Mouse (Mus musculus) neutrophil, adult 5-6 weeks (primary cell): ENCODE data around the gene Pdia4. TPM values are rescaled to one million over a fixed set of nuclear protein-coding genes. Genes with fewer than 3 reads are reported as not detected.
A peak's percentile ranks its signal among the peaks of the same experiment; 100 is the strongest.

Experiments
- ATAC-seq: fragments of 151-379, 151-347 bp; 2 replicates; pipeline ENCODE4 v1.8.0; 2017; ENCODE audit warnings: mild to moderate bottlenecking, moderate TSS enrichment; ENCODE audit not compliant: insufficient number of reproducible peaks, poor library complexity, low FRiP score, severe bottlenecking; ENCODE audit errors: extremely low read depth
- total RNA-seq: library from RNA; stranded (forward); fragments of 200-1000 nt; gene quantifications from 2 replicates; pipeline ENCODE4 v1.2.3, GENCODE M21; 2017

Pdia4 gene
- total RNA-seq, 1 experiment from 2014 or later: 114 TPM

- no peak for ATAC-seq
These were observed 2.9 kb upstream of the Pdia4 start for GRCm38 (mm10) chr6:47816151-47816550.

- no peak for ATAC-seq
These were observed 837 bp downstream of the Pdia4 start for GRCm38 (mm10) chr6:47812271-47812915.

- ATAC-seq: no peak
These were observed 1.9 kb downstream of the Pdia4 start for GRCm38 (mm10) chr6:47811324-47811723.

- ATAC-seq: no peak; the same call in 1 of the 2 replicates
These were observed 3.0 kb downstream of the Pdia4 start for GRCm38 (mm10) chr6:47810181-47810580.

GRCm38 (mm10) chr6:47809053-47809452 is 4.2 kb downstream of the Pdia4 start:
- ATAC-seq: no peak

- ATAC-seq: no peak
These were observed 4.7 kb downstream of the Pdia4 start for GRCm38 (mm10) chr6:47808545-47808944.

- ATAC-seq: no peak
These were observed 5.8 kb downstream of the Pdia4 start for GRCm38 (mm10) chr6:47807419-47807818.

- no peak for ATAC-seq
These were observed 7.7 kb downstream of the Pdia4 start for GRCm38 (mm10) chr6:47805520-47805919.

GRCm38 (mm10) chr6:47799079-47799478 is 14.2 kb downstream of the Pdia4 start:
- peak; percentile 86 for ATAC-seq

- no peak for ATAC-seq
These were observed 19.0 kb downstream of the Pdia4 start for GRCm38 (mm10) chr6:47794106-47794830.

- no peak for ATAC-seq
These were observed 19.9 kb downstream of the Pdia4 start for GRCm38 (mm10) chr6:47793284-47793683.

GRCm38 (mm10) chr6:47792533-47792932 is 20.7 kb downstream of the Pdia4 start:
- no peak for ATAC-seq

GRCm38 (mm10) chr6:47790745-47791144 is 22.5 kb downstream of the Pdia4 start:
- no peak for ATAC-seq

- no peak for ATAC-seq
These were observed 24.4 kb downstream of the Pdia4 start for GRCm38 (mm10) chr6:47788821-47789220.

- ATAC-seq: peak; percentile 92
These were observed 25.1 kb downstream of the Pdia4 start for GRCm38 (mm10) chr6:47787941-47788736.

- ATAC-seq: no peak
These were observed 28.4 kb downstream of the Pdia4 start for GRCm38 (mm10) chr6:47784707-47785412.

GRCm38 (mm10) chr6:47781091-47781968 is 31.9 kb downstream of the Pdia4 start:
- no peak for ATAC-seq

GRCm38 (mm10) chr6:47780576-47781013 is 32.6 kb downstream of the Pdia4 start:
- ATAC-seq: no peak
